Mouse (Mus musculus) olfactory bulb, adult 2 months (tissue): ENCODE data around the gene Adamtsl3.

Source experiments
- CTCF ChIP-seq: fragments of 200-500 bp; IDR thresholded peaks from 2 replicates; pipeline ENCODE4 v1.5.1; 2012; ENCODE audit warnings: low read depth, mild to moderate bottlenecking, low read length, moderate library complexity; ENCODE audit not compliant: insufficient read depth
- POLR2A ChIP-seq: fragments of 200-500 bp; IDR thresholded peaks from 2 replicates; pipeline ENCODE4 v1.6.1; 2012; ENCODE audit warnings: mild to moderate bottlenecking, low read depth, low read length, moderate library complexity; ENCODE audit not compliant: insufficient read depth

DNA sequence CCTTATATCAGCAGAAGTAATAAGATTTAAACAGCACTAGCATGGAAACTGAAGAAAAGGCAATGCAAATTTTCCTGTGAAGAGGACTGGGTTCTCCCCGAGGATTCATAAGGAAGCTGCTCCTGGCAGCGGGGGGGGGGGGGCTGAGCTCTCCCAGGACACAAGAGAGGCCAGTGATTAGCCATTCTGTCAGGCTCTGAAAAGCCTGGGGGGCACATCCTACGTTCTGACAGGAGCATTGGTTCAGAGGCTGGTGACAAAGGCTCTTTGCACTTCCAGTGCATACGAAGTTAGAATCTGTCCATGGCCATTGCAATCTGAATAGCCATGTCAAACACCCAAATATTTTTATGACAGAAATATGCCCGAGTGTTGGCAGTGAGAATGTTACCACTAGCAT lies 61.4 kb downstream of the Adamtsl3 start:
- TF ChIP-seq POLR2A (no peak), CTCF (no peak)
